Mouse (Mus musculus): ENCODE data around the gene Gnaz.

The Gnaz gene

GRCm38 (mm10) chr10:75028743-75029142 is 61.8 kb downstream of the Gnaz start:
- no peak for DNase-seq (ENCODE audit: low read depth, low spot score)

GRCm38 (mm10) chr10:75029677-75030076 is 62.7 kb downstream of the Gnaz start:
- no peak for DNase-seq (ENCODE audit: low read depth, low spot score)

GRCm38 (mm10) chr10:75030234-75030633 is 63.3 kb downstream of the Gnaz start:
- no peak for DNase-seq (ENCODE audit: low read depth, low spot score)

- DNase-seq (ENCODE audit: low read depth, low spot score): no peak
Observed at GRCm38 (mm10) chr10:75031345-75032114, 64.6 kb downstream of the Gnaz start.

- DNase-seq (ENCODE audit: low read depth, low spot score): peak; percentile 14
Observed at GRCm38 (mm10) chr10:75032395-75032794, 65.4 kb downstream of the Gnaz start, which contains the start of gene Rsph14. Rsph14 (minus strand) TSS chr10:75032586.

GRCm38 (mm10) chr10:75036883-75037379 is 70.0 kb downstream of the Gnaz start, which contains the start of gene Rab36:
Rab36 (plus strand) TSS chr10:75037058.
- peak; percentile 84 for DNase-seq (ENCODE audit: low read depth, low spot score)

GRCm38 (mm10) chr10:75042060-75042459 is 75.1 kb downstream of the Gnaz start:
- DNase-seq (ENCODE audit: low read depth, low spot score): peak; percentile 48

GRCm38 (mm10) chr10:75044459-75044858 is 77.5 kb downstream of the Gnaz start:
- no peak for DNase-seq (ENCODE audit: low read depth, low spot score)

GRCm38 (mm10) chr10:75045831-75046230 is 78.9 kb downstream of the Gnaz start:
- no peak for DNase-seq (ENCODE audit: low read depth, low spot score)

GRCm38 (mm10) chr10:75048711-75049110 is 81.7 kb downstream of the Gnaz start:
- no peak for DNase-seq (ENCODE audit: low read depth, low spot score)

GRCm38 (mm10) chr10:75051364-75052074 is 84.5 kb downstream of the Gnaz start:
- no peak for DNase-seq (ENCODE audit: low read depth, low spot score)

GRCm38 (mm10) chr10:75052902-75053301 is 85.9 kb downstream of the Gnaz start:
- DNase-seq (ENCODE audit: low read depth, low spot score): no peak

- DNase-seq (ENCODE audit: low read depth, low spot score): no peak
Observed at GRCm38 (mm10) chr10:75053655-75054054, 86.7 kb downstream of the Gnaz start.

- no peak for DNase-seq (ENCODE audit: low read depth, low spot score)
Observed at GRCm38 (mm10) chr10:75054125-75054524, 87.1 kb downstream of the Gnaz start.

GRCm38 (mm10) chr10:75055672-75056071 is 88.7 kb downstream of the Gnaz start:
- DNase-seq (ENCODE audit: low read depth, low spot score): no peak

GRCm38 (mm10) chr10:75056255-75056654 is 89.3 kb downstream of the Gnaz start:
- DNase-seq (ENCODE audit: low read depth, low spot score): no peak

GRCm38 (mm10) chr10:75058336-75058735 is 91.4 kb downstream of the Gnaz start:
- DNase-seq (ENCODE audit: low read depth, low spot score): no peak

- no peak for DNase-seq (ENCODE audit: low read depth, low spot score)
Observed at GRCm38 (mm10) chr10:75058761-75059395, 91.9 kb downstream of the Gnaz start.

GRCm38 (mm10) chr10:75059396-75059795 is 92.4 kb downstream of the Gnaz start:
- peak; percentile 89 for DNase-seq (ENCODE audit: low read depth, low spot score)

- DNase-seq (ENCODE audit: low read depth, low spot score): peak; percentile 81
Observed at GRCm38 (mm10) chr10:75060217-75060842, 93.4 kb downstream of the Gnaz start, which contains the start of gene Bcr. Bcr (plus strand) TSS chr10:75060592.

- peak; percentile 53 for DNase-seq (ENCODE audit: low read depth, low spot score)
Observed at GRCm38 (mm10) chr10:75060843-75061235, 93.9 kb downstream of the Gnaz start.
